Mouse (Mus musculus) heart, postnatal 0 days (tissue): ENCODE data around the gene Strip1.

Source experiments
- CTCF ChIP-seq: IDR thresholded peaks from 2 replicates; pipeline ENCODE4 v1.5.1; 2016; ENCODE audit warnings: antibody characterized with exemption, control low read depth, low read depth
- EP300 ChIP-seq: IDR thresholded peaks from 2 replicates; pipeline ENCODE4 v1.6.1; 2016; ENCODE audit warnings: antibody characterized with exemption, low read depth

DNA sequence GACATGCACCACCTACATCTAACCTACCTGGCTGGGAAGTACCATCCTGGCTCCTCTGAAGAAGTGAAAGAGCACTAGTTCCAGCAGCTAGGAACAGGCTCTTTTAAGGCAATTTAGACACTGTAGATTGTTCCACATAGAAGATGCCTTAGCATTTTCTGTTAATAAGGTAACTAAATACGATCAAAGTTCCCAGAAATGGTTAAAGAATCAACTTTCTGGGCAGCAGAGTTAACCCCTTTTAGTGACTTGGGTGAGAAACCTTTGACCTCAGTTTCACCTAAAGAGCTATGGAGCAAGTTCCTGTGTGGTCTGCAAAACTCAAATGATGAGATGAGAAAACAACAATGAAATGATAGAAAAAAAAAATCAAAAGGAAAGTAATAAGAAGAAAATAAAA lies 33.1 kb upstream of the Strip1 start:
- TF ChIP-seq CTCF (no peak), EP300 (no peak)
